Mouse (Mus musculus): Measurements from ENCODE around the gene Nemp2. TPM values are rescaled to one million over a fixed set of nuclear protein-coding genes. Genes with fewer than 3 reads are reported as not detected.

Nemp2 gene
- 10.2 and 11.3 TPM in 2 replicates for polyA plus RNA-seq (2015; fragmentation: Nextera tagmentation; extraction: Ambion mirVana)

GRCm38 (mm10) chr1:52630248-52630936, at the start of gene Nemp2:
Nemp2 (plus strand) TSS chr1:52630703.
- peak within 1 kb of the TSS; percentile 89 for H3K9ac ChIP-seq
- peak; percentile 85 for ATAC-seq (ENCODE audit: insufficient number of reproducible peaks, insufficient read depth, low FRiP score, low TSS enrichment, low read depth)
- H3K27me3 ChIP-seq, result no peaks in the 10 kb centered on the region
- peak within 1 kb of the TSS; percentile 86 for H3K27ac ChIP-seq
- H3K9me3 ChIP-seq, result no peaks in the 10 kb centered on the region
- peaks cover 6% of the 10 kb centered on the region; the same call in 1 of the 2 replicates for H3K36me3 ChIP-seq
- H3K4me1 ChIP-seq, result peaks cover 9% of the 10 kb centered on the region
- peak within 1 kb of the TSS; percentile 67 for H3K4me2 ChIP-seq
- under 1% methylated on average over 44 of the region's 44 CpGs for WGBS
- H3K4me3 ChIP-seq, result peak within 1 kb of the TSS; percentile 88

GRCm38 (mm10) chr1:52581744-52582143, 48.8 kb upstream of the Nemp2 start:
- no peaks in the 10 kb centered on the region for H3K27me3 ChIP-seq
- H3K9me3 ChIP-seq, result no peaks in the 10 kb centered on the region
- H3K4me1 ChIP-seq, result peaks cover 26% of the 10 kb centered on the region
- H3K27ac ChIP-seq, result no peak overlapping the region
- no peaks in the 10 kb centered on the region for H3K36me3 ChIP-seq
- H3K4me2 ChIP-seq, result no peak overlapping the region
- 71% methylated on average over 6 of the region's 6 CpGs for WGBS
- H3K4me3 ChIP-seq, result no peak overlapping the region
- no peak for ATAC-seq (ENCODE audit: insufficient number of reproducible peaks, insufficient read depth, low FRiP score, low TSS enrichment, low read depth)
- H3K9ac ChIP-seq, result no peak overlapping the region

GRCm38 (mm10) chr1:52582866-52583265, 47.6 kb upstream of the Nemp2 start:
- H3K27me3 ChIP-seq, result no peaks in the 10 kb centered on the region
- no peak overlapping the region for H3K9ac ChIP-seq
- peaks cover 18% of the 10 kb centered on the region for H3K4me1 ChIP-seq
- no peaks in the 10 kb centered on the region for H3K9me3 ChIP-seq
- no peak overlapping the region for H3K4me3 ChIP-seq
- no peak overlapping the region for H3K4me2 ChIP-seq
- no peaks in the 10 kb centered on the region for H3K36me3 ChIP-seq
- 92% methylated on average over 1 of the region's 1 CpGs for WGBS
- no peak for ATAC-seq (ENCODE audit: insufficient number of reproducible peaks, insufficient read depth, low FRiP score, low TSS enrichment, low read depth)
- H3K27ac ChIP-seq, result no peak overlapping the region

GRCm38 (mm10) chr1:52596982-52597646, 33.4 kb upstream of the Nemp2 start:
- WGBS, result 75% methylated on average over 11 of the region's 11 CpGs
- H3K27me3 ChIP-seq, result no peaks in the 10 kb centered on the region
- H3K27ac ChIP-seq, result no peak overlapping the region
- H3K9ac ChIP-seq, result no peak overlapping the region
- H3K36me3 ChIP-seq, result no peaks in the 10 kb centered on the region
- H3K9me3 ChIP-seq, result no peaks in the 10 kb centered on the region
- H3K4me2 ChIP-seq, result no peak overlapping the region
- no peak overlapping the region for H3K4me3 ChIP-seq
- no peaks in the 10 kb centered on the region for H3K4me1 ChIP-seq
- ATAC-seq (ENCODE audit: insufficient number of reproducible peaks, insufficient read depth, low FRiP score, low TSS enrichment, low read depth), result no peak

- Histone ChIP-seq H3K27ac (no peak overlapping the region), H3K27me3 (no peaks in the 10 kb centered on the region), H3K36me3 (no peaks in the 10 kb centered on the region), H3K9ac (no peak overlapping the region), H3K9me3 (no peaks in the 10 kb centered on the region), H3K4me3 (no peak overlapping the region), H3K4me2 (no peak overlapping the region), H3K4me1 (no peaks in the 10 kb centered on the region)
- WGBS, result 72% methylated on average over 11 of the region's 11 CpGs
- no peak for ATAC-seq (ENCODE audit: insufficient number of reproducible peaks, insufficient read depth, low FRiP score, low TSS enrichment, low read depth)
These were observed 32.7 kb upstream of the Nemp2 start for GRCm38 (mm10) chr1:52597761-52598160.

GRCm38 (mm10) chr1:52598361-52598760, 32.1 kb upstream of the Nemp2 start:
- Histone ChIP-seq H3K4me1 (no peaks in the 10 kb centered on the region), H3K27me3 (no peaks in the 10 kb centered on the region), H3K9ac (no peak overlapping the region), H3K27ac (no peak overlapping the region), H3K36me3 (no peaks in the 10 kb centered on the region), H3K4me3 (no peak overlapping the region), H3K9me3 (no peaks in the 10 kb centered on the region), H3K4me2 (no peak overlapping the region)
- WGBS, result 66% methylated on average over 4 of the region's 4 CpGs
- ATAC-seq (ENCODE audit: insufficient number of reproducible peaks, insufficient read depth, low FRiP score, low TSS enrichment, low read depth), result no peak

- no peaks in the 10 kb centered on the region for H3K27me3 ChIP-seq
- H3K27ac ChIP-seq, result no peak overlapping the region
- peaks cover 4% of the 10 kb centered on the region; the same call in 1 of the 2 replicates for H3K9me3 ChIP-seq
- H3K4me3 ChIP-seq, result no peak overlapping the region
- H3K36me3 ChIP-seq, result no peaks in the 10 kb centered on the region
- no peaks in the 10 kb centered on the region for H3K4me1 ChIP-seq
- H3K4me2 ChIP-seq, result no peak overlapping the region
- no peak for ATAC-seq (ENCODE audit: insufficient number of reproducible peaks, insufficient read depth, low FRiP score, low TSS enrichment, low read depth)
- H3K9ac ChIP-seq, result no peak overlapping the region
- WGBS, result 89% methylated on average over 3 of the region's 3 CpGs
These were observed 29.0 kb upstream of the Nemp2 start for GRCm38 (mm10) chr1:52601496-52601895.

GRCm38 (mm10) chr1:52607700-52608099, 22.8 kb upstream of the Nemp2 start:
- whole genome bisulfite sequencing, result 81% methylated on average over 1 of the region's 1 CpGs
- Histone ChIP-seq H3K9ac (no peak overlapping the region), H3K27me3 (no peaks in the 10 kb centered on the region), H3K4me3 (no peak overlapping the region), H3K36me3 (no peaks in the 10 kb centered on the region), H3K9me3 (peaks cover 4% of the 10 kb centered on the region; the same call in 1 of the 2 replicates), H3K4me2 (no peak overlapping the region), H3K27ac (no peak overlapping the region), H3K4me1 (no peaks in the 10 kb centered on the region)
- no peak for ATAC-seq (ENCODE audit: insufficient number of reproducible peaks, insufficient read depth, low FRiP score, low TSS enrichment, low read depth)

- 87% methylated on average over 4 of the region's 4 CpGs for WGBS
- ATAC-seq (ENCODE audit: insufficient number of reproducible peaks, insufficient read depth, low FRiP score, low TSS enrichment, low read depth), result no peak
- no peaks in the 10 kb centered on the region for H3K27me3 ChIP-seq
- no peak overlapping the region for H3K27ac ChIP-seq
- no peak overlapping the region for H3K4me2 ChIP-seq
- H3K9me3 ChIP-seq, result peaks cover 4% of the 10 kb centered on the region; the same call in 1 of the 2 replicates
- no peak overlapping the region for H3K4me3 ChIP-seq
- H3K36me3 ChIP-seq, result no peaks in the 10 kb centered on the region
- no peaks in the 10 kb centered on the region for H3K4me1 ChIP-seq
- no peak overlapping the region for H3K9ac ChIP-seq
These were observed 22.0 kb upstream of the Nemp2 start for GRCm38 (mm10) chr1:52608486-52608885.

- H3K4me2 ChIP-seq, result no peak overlapping the region
These were observed 12.3 kb upstream of the Nemp2 start for GRCm38 (mm10) chr1:52618217-52618616.

GRCm38 (mm10) chr1:52620442-52620841, 10.1 kb upstream of the Nemp2 start:
- Histone ChIP-seq H3K27ac (no peak overlapping the region), H3K4me3 (no peak overlapping the region), H3K9ac (no peak overlapping the region), H3K4me2 (no peak overlapping the region), H3K27me3 (no peaks in the 10 kb centered on the region), H3K9me3 (no peaks in the 10 kb centered on the region), H3K4me1 (no peaks in the 10 kb centered on the region), H3K36me3 (no peaks in the 10 kb centered on the region)
- ATAC-seq (ENCODE audit: insufficient number of reproducible peaks, insufficient read depth, low FRiP score, low TSS enrichment, low read depth), result no peak

More at GRCm38 (mm10) chr1:52618217-52618616, 12.3 kb upstream of the Nemp2 start:
- ATAC-seq (ENCODE audit: insufficient number of reproducible peaks, insufficient read depth, low FRiP score, low TSS enrichment, low read depth), result no peak
- Histone ChIP-seq H3K27me3 (no peaks in the 10 kb centered on the region), H3K27ac (no peak overlapping the region), H3K9ac (no peak overlapping the region), H3K4me1 (no peaks in the 10 kb centered on the region), H3K36me3 (no peaks in the 10 kb centered on the region), H3K9me3 (no peaks in the 10 kb centered on the region), H3K4me3 (no peak overlapping the region)
- 68% methylated on average over 1 of the region's 1 CpGs for WGBS

- Histone ChIP-seq H3K4me3 (peak overlapping the region; percentile 88), H3K4me2 (peak overlapping the region; percentile 67), H3K9ac (peak overlapping the region; percentile 89), H3K9me3 (no peaks in the 10 kb centered on the region), H3K4me1 (peaks cover 9% of the 10 kb centered on the region), H3K27ac (peak overlapping the region; percentile 86), H3K36me3 (peaks cover 6% of the 10 kb centered on the region; the same call in 1 of the 2 replicates), H3K27me3 (no peaks in the 10 kb centered on the region)
- 2% methylated on average over 6 of the region's 6 CpGs for WGBS
- ATAC-seq (ENCODE audit: insufficient number of reproducible peaks, insufficient read depth, low FRiP score, low TSS enrichment, low read depth), result peak; percentile 48; the same call in 1 of the 2 replicates
These were observed 415 bp downstream of the Nemp2 start for GRCm38 (mm10) chr1:52630937-52631299.
